Mouse (Mus musculus): ENCODE results near the gene Sf3b3.
"Not testable (repeated sequence)": the region's sequence is repeated elsewhere in the genome, so short reads cannot be mapped to it uniquely, and the experiment has no call there.

Gene Sf3b3

DNA sequence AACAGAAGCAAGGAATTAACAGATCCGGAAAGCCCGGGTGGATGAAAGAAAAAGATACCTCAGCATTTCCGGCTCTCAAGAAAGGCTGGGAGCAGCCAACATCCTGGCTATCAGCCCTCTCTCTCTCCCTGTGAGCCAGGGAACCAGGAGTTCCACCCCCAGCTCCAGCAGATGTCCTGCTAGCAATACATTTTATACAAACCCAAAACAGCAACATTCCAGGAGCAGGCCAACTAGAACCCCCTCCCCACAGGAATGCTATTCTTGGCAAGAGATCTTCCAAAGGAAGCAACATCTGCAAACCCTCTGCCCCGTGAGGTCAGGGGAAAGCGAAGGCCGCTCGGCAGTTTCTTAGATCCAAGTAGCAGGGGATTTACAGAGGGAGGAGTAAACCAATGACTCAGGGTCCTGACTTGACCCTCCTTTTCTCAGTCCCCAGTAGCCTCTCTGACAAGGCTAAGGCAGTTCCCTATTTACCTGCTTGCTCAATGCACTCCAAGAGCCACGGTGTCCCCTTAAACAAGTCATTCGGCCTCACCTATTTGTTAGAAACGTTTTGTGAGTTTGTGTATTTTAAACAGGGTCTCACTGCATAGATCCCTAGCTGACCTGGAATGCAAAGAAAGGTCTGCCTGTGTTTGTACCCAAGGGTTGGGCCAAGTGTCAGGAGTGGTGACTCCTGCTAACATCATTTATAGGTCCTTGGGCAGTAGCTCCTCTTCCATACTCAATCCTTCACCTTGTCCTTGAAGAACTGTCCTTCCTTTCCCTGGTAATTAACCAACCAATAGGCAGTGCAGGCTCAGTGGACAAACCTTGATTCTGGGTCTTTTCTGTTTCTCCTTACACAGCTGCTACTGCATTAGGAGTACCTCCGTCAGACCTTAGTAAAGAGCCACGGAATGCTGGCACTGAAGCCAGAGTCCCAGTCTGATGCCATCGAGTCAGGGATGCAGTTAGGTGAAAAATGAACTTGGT lies 37.8 kb downstream of the Sf3b3 start:
- DNase-seq (ENCODE audit: low spot score in 2 of 2): no peak

DNA sequence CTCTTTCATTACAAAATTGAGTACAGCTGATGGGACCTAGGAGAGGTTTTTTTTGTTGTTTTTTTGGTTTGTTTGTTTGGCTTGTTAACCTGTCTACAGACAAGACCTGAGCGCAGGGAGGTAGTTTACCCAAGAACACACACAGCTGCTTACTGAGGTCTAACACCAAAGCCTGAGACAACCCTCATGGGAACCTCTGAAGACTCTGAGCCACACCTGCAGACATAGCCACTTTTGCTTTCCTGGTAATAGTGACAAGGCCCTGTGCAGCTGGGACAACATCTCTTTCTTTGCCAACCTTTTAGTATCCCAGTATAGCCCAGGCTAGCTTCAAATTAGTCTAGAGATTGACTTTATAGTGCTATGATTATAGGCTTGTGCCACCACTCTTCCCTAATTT lies 40.4 kb downstream of the Sf3b3 start:
- DNase-seq (ENCODE audit: low spot score in 2 of 2): peak; percentile 35 to 37

DNA sequence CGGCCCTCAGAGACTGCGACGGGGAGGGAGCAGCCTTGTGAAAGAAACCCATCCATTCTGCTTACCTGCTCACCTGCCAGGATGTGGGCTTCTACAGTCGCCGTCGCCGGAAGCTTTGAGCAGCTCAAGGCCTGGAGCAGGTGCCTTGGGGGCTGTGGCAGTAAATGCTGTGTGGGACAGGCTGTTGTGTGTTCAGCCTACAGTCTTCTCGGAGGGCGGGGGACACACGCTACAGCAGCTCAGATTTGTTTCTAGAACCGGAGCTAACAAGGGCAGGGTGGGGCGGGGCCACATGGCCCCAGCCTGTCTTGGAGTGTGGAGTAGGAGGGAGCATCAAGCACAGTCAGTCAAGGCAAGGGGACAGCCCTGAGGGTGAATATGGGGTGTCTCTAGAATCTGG lies 40.9 kb downstream of the Sf3b3 start, which contains the start of gene Il34:
Il34 (minus strand) TSS at position 256 of the 400 bp plus-strand sequence.
- DNase-seq (ENCODE audit: low spot score in 2 of 2): peak; percentile 72 to 79

DNA sequence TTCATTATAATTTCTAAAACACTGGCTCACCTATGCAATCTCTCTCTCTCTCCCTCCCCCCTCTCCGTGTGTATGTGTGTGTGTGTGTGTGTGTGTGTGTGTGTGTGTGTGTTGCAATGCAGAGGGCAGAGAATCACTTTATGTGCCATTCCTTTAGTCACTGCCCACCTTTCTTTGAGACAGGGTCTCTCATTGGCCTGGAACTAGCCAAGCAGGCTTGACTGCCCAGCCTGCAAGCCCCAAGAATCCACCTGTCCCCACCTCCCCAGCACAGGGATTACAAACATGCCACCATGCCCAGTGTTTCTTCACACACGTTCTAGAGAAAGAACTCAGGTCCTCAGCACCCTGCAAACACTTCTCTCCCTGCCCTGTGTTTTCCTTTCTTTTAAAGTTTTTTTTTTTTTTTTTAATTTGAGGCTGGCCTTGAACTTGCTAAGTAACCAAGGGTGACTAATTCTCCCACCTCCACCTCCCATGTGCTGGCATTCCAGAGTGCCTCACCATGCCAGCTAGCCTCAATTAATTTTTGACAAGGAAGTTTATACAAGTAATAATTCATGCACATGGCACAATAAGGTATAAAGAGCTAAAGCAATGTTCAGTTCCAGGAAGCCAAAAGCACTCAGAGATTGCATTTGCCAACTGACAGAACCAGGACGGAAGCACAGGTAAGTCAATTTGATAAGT lies 41.6 kb downstream of the Sf3b3 start:
- no peak for DNase-seq (ENCODE audit: low spot score in 2 of 2)

DNA sequence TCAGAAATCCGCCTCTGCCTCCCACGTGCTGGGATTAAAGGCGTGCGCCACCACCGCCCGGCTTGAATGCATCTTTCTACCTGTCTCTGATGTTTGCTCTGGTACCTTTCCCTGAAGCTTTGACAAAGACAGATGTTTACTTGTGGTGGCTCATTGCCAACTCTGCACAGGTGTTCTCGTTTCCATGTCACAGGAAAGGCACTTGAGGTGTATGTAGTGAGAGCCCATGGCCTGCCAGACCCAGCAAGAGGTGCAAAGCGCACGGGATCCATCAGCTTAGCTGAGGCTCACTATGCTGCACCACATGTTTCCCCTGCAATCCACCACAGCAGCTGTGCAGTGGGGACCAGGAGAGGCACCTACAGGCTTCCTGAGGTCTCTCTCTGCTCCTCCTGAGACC lies 42.7 kb downstream of the Sf3b3 start:
- DNase-seq (ENCODE audit: low spot score in 2 of 2): peak; percentile 26 to 35

DNA sequence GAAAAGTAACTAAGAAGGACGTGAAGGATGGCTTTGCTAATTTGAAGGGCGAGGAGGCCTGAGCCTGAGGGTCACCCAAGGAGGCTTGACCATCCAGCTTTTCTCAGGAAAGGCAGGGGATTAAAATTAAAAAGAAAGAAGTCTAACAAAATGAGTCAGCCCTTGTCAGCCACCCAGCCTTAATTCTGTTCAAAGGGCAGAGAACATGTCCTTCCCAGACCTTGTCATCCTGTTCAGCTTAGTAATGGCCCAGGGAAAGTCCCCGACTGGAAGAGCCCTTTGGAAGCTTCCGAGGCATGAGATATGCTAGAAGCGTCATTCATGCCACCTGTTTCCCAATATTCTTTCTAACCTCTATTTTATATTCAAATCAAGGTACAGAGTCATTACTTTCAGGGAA lies 43.6 kb downstream of the Sf3b3 start:
- DNase-seq (ENCODE audit: low spot score in 2 of 2): no peak

DNA sequence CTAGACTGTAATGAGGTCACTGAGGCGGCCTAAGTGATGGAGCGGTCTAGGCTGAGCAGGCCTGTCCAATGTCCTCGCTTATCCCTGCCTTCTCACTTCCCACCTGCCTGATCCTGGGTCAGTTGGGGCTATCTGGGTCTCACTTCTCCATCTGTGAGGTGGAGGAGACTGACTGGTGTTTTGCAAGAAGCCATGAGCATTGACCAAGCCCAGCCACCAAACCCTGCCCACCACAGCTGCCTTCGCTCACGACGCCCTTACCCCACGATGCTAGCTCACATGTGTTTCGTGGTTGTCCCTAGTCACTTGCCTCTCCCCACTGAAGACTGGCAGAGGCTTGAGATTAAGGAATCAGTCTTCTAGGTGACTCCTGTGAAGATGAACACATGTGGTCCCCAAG lies 49.5 kb downstream of the Sf3b3 start:
- no peak for DNase-seq (ENCODE audit: low spot score in 2 of 2)

DNA sequence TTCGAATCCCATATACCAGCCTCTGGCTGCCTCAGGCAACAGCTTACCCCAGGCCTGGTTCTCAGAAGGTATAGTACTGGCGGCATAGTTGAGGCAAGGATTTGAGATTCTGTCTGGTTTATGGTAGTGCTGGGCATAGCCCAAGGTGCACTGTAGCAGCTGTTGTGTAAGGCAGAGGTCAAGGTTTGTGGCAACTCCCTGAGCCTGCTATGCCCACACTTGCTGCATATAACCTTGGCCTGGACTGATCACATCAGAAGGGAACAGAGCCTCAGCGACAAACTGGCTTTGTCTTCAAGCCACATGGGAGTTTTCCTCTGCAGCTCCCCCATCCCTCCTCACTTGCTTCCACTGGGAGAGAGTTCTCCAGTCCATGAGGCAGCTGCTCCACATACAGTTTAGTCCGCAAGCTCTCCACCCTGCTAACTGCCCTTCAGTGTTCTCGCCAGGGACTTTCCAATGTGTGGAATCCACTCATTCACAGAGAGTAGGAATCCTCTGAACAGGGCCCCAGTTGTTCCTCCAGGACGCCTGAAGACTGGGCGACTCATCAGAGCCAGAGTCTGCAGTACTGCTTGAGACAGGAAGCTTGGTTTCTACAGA lies 52.1 kb downstream of the Sf3b3 start:
- no peak for DNase-seq (ENCODE audit: low spot score in 2 of 2)

DNA sequence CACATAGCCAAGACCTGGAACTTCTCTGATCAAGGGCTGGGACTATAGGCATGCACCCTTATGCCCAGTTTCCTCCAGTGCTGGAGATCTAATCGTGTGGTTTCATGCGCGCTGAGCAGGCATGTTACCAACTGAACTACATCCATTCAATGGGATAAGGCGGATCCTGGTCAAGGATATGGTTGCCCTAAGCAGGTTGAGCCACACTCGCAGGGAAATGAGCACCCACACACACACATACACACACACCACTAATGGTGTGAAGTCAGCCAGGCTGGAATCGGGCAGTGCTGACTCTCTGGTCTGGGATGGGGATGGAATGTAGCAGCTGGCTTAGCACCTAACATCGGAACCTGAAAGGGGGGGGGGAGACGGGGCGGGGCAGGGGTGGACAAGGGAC lies 52.7 kb downstream of the Sf3b3 start:
- DNase-seq (ENCODE audit: low spot score in 2 of 2): no peak

DNA sequence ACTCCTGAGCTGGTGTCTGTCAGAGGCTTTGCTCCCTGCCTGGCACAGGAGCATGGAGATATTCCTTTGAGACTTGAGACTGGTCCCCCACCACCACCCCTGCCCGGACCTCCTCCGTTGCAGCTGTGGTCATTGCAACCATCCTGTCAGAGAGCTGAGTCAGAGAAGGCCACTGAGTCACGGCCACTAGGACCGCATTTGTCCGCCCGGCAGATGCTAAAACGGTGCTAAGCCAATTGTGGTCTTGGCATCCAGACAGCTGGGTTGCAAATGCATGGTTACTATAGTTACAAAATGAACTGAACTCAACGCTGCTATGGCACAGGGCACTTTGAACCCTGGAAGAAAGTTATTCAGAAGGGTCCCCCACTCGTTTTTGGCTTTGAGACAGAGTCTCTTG lies 53.1 kb downstream of the Sf3b3 start:
- DNase-seq (ENCODE audit: low spot score in 2 of 2): no peak

DNA sequence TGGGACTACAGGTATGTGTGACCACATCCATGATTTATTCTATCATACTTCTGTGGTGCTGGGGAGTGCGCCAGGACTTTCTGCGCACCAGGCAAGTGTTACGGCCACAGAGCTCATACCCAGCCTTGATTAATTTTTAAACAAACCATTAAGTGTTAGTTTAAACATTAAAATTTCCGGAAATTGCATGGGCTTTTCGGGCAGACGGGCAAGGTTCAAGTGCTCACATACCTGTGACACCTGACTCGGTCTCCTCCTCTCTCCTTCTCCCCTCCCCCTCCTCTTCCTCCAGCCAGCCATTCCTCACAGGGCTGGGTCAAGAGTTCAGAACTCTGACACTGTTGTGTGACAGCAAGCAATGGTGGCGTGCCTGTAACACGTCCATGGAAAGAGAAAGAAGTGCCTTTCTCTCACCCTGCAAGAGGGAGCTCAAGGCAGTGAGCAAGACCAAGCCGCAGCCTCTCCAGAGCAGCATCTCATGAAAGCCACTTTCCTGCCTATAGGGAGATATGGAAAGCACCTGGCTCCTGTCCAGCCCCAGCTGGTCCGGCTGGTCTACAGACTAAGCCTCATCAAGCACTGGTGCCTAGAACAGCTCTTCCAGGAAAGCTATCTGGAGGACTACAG lies 53.9 kb downstream of the Sf3b3 start:
- DNase-seq (ENCODE audit: low spot score in 2 of 2): no peak

DNA sequence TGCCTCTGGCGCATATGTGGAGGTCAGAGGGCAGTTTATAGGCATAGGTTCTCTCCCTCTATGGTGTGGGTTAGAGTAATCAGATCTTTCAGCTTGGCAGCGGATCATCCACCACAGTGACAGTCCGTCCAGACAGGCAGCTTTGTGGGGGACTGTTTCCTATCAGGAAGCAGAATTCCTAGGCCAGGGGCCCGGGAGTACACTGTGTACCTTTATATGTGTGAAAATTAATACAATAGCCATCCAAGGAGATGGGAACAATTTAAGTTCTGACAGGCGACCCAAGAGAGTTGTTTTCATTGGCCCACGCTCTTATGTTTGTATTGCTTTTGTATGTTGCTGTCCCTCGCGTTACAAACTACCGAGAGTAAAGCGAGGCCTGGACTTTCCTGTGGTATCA lies 55.4 kb downstream of the Sf3b3 start:
- no peak for DNase-seq (ENCODE audit: low spot score in 2 of 2)

DNA sequence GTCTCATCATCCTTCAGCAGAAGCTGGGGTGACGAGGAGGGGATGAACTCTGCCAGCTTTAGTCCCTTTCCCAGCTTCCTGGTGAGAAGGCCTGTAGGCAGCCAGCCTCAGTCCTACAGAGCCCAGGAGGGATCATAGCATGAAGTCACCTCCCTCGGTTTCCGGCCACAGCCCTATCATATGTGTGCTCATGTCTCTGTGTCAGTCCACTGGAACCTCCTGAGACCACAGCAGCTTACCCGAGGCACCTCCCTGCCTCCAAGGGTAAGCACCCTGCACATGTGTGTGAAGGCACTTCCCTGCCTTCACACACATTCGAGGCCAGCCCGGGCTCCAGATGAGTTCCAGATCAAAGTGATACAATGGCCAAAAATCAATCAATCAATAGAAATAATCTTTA lies 56.3 kb downstream of the Sf3b3 start:
- DNase-seq (ENCODE audit: low spot score in 2 of 2): no peak

DNA sequence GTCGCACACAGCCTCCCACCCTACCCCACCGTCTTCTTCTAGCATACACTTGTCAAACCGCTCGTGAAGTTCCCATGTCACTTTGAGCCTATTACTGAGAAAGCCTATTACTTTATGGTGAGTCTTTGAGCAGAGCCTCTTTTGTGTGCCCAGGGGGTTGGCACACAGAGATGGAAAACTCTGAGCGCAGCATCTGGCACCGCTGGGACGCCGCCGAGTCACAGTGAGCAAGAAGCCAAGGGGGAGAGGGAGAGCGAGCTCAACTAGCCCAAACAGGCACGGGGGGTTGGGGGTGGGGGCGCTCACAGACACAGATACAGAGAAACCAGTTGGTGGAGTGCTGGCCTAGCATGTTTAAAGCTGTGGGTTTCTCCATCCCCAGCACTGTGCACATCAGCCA lies 57.0 kb downstream of the Sf3b3 start:
- DNase-seq (ENCODE audit: low spot score in 2 of 2): no peak

DNA sequence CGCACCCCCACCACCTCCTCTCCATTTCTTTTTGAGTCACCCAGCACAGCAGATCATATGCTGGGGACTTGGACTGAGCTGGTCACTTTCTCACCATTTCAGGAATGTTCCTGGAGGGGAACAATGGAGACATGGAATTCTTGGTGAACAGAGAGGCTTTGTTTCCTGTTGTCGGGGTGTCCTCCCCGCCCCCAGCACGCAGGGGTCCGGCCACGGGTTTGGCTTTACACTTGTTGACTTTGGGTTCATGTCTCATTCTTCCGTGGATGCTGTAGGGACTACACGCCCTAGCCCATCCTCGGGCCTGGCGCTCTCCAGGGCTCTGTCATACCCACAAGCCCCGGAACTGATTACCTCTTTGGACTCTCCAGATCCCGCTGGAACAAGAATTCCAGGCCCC lies 57.6 kb downstream of the Sf3b3 start:
- DNase-seq (ENCODE audit: low spot score in 2 of 2): no peak

DNA sequence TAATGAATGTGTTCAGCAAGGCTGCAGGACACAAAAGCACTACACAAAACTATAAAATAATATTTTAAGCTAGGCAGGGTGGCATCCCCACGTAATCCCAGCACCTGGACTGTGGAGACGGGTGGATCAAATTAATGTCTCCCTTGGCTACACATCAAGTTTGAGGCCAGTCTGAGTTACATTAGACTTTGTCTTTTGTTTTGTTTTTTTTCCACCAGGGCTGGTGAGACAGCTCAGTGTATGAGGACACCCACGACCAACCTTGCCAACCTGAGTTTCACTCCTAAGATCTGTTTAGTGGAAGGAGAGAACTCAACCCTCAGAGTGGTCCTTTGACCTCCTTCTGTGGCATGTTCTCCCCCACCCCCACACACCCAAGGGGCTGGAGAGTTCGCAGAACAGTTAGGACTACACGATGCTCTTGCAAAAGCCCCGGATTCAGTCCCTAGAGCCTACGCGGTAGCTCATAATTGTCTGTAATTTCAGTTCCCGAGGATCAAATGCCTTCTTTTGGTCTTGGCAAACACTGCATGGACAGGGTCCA lies 59.1 kb downstream of the Sf3b3 start:
- DNase-seq (ENCODE audit: low spot score in 2 of 2): no peak

DNA sequence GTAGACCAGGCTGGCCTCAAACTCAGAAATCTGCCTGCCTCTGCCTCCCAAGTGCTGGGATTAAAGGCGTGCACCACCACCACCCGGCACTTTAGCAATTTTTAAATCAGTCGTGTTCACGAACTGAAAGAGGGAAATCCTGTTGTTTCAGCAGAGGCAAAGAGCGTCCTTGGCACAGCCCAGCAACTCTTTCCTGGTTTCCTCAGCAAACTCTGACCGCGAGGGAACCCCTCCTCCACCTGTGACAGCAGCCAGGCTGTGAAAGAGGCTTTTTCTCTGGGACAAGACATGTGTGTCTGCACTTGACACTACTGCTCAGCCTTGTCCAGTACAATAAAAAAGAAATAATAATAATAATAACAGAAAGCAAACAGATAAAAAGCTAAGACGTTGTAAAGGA lies 59.7 kb downstream of the Sf3b3 start:
- no peak for DNase-seq (ENCODE audit: low spot score in 2 of 2)

DNA sequence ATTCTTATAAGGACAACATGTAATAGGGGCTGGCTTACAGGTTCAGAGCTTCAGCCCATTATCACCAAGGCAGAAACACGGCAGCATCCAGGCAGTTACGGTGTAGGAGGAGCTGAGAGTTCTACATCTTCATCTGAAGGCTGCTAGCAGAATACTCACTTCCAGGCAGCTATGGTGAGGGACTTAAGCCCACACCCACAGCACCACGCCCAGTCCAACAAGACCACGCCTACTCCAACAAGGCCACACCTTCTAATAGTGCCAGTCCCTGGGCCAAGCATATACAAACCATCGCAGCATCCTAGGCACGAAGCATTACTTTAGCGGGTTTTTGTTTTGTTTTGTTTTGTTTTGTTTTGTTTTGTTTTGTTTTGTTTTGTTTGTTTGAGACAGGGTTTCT lies 60.1 kb downstream of the Sf3b3 start:
- not testable (repeated sequence) for DNase-seq (ENCODE audit: low spot score in 2 of 2)

DNA sequence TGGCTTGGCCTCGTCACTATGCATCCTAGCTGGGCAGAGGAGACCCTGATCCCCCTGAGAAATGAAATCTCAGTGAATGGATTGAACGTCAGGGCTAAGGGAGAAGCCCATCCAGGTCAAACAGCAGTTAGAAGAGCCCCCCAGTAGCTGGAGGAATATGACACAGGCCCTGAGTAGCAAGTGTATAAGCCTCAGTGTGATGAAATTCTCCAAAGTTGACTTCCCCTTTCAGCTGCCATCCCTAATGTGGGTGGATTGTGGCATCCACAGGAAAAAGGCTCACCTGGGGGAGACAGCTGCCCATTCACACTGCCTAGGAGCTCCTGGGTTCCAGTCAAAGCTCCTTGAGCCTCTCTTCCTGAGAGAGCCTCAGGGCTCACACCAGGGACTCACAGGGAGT lies 61.2 kb downstream of the Sf3b3 start:
- DNase-seq (ENCODE audit: low spot score in 2 of 2): no peak

DNA sequence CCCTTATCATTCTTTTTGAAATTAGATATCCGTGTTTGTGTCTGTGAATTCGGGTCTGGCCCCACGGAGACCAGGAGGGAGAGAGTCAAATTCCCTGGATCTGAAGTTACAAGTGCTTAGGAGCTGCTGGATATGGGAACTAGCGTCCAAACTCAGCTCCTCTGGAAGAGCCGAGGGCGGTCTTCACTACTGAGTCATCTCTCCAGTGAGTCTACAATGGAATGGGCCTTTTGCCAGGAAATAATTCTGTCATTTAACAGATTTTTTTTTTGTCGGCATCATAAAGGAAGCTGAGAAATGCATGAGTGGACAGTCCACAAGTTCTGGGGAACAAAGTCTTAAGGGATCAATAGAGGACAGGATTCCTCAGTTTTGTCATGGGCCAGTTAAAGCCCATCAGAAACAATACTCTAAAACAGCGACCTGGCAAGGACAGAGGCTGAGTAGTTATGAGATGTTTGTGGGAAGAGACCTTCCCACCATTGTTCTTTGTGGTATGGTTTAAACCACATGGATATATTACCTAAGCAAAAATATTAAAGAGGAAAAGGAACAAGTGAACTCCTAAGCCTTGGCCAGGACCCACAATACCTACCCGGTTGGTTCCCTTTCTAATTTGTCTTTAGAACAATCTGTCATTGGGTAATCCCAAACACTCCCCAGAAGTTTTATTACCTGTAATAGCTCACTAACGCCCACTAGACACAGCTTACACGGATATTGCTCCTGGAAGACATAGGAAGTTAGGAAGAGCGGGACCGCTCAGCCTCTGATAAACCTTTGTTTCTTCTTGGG lies 66.5 kb downstream of the Sf3b3 start:
- no peak for DNase-seq (ENCODE audit: low spot score in 2 of 2)

DNA sequence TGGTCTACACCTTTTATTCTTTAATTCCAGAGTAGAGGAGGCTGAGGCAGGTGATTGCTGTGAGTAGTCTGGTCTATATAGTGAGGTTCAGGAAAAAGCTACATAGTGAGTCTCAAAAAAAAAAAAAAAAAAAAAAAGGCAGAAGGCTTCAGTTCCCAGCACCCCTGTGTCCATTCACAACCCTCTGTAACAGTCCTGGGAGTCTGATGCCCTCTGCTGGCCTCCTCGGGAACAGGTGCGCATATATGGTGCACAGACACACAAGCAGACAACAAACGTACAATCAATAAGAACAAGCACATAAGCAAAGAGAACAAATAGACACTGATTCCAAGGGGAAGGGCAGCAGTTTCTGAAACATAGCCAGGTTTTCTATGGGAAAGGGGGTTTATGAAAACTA lies 70.3 kb downstream of the Sf3b3 start:
- no peak for DNase-seq (ENCODE audit: low spot score in 2 of 2)
